Mouse (Mus musculus) CH12.LX (cell line): Measurements from ENCODE around the gene E2f7.

Source experiments
- CHD2 ChIP-seq: IDR thresholded peaks from 2 replicates; pipeline ENCODE4 v1.6.1; 2011; ENCODE audit warnings: low read length, improper control_type of control experiment
- ELF1 ChIP-seq: IDR thresholded peaks from 2 replicates; pipeline ENCODE4 v1.6.1; 2014; ENCODE audit warnings: low read depth, mild to moderate bottlenecking, inconsistent platforms, low read length, improper control_type of control experiment
- EP300 ChIP-seq: IDR thresholded peaks from 2 replicates; pipeline ENCODE4 v1.6.1; 2011; ENCODE audit warnings: low read length, improper control_type of control experiment
- KAT2A ChIP-seq: IDR thresholded peaks from 2 replicates; pipeline ENCODE4 v1.6.1; 2012; ENCODE audit warnings: low read length, improper control_type of control experiment, inconsistent platforms; ENCODE audit not compliant: insufficient replicate concordance
- NRF1 ChIP-seq: IDR thresholded peaks from 2 replicates; pipeline ENCODE4 v1.6.1; 2014; ENCODE audit warnings: low read depth, mild to moderate bottlenecking, inconsistent platforms, low read length, improper control_type of control experiment, moderate library complexity
- POLR2A ChIP-seq: IDR thresholded peaks from 2 replicates; pipeline ENCODE4 v1.6.1; 2011; ENCODE audit warnings: low read depth, mild to moderate bottlenecking, improper control_type of control experiment, low read length
- TCF12 ChIP-seq: IDR thresholded peaks from 2 replicates; pipeline ENCODE4 v1.6.1; 2014; ENCODE audit warnings: low read depth, mild to moderate bottlenecking, inconsistent platforms, low read length, improper control_type of control experiment

- TF ChIP-seq NRF1 (no peak), CHD2 (no peak), ELF1 (no peak), KAT2A (no peak), TCF12 (no peak), POLR2A (no peak), EP300 (no peak)
These were observed 65.3 kb downstream of the E2f7 start for GRCm38 (mm10) chr10:110810528-110810927.
